Mouse (Mus musculus) liver, embryonic 14.5 days (tissue): ENCODE measurements at regions not wholly inside any gene's neighbourhood (a gene's known extent, or its start where the extent isn't known, plus 50 kb on each side); places are given as distances from the start of the nearest gene placed in this dataset.

ENCODE experiments used
- CTCF ChIP-seq: IDR thresholded peaks from 2 replicates; pipeline ENCODE4 v1.5.1; 2016; ENCODE audit warnings: antibody characterized with exemption, low read depth, control low read depth
- EP300 ChIP-seq: IDR thresholded peaks from 2 replicates; pipeline ENCODE4 v1.6.1; 2016; ENCODE audit warnings: antibody characterized with exemption, low read depth

GRCm38 (mm10) chr3:33397217-33397616 is 254.2 kb upstream of the Pex5l start:
- no peak for TF ChIP-seq CTCF
- TF ChIP-seq EP300: no peak
